Mouse (Mus musculus): ENCODE data around the gene Trappc3l.
"Not testable (repeated sequence)": the region's sequence is repeated elsewhere in the genome, so short reads cannot be mapped to it uniquely, and the experiment has no call there.

The Trappc3l gene

GRCm38 (mm10) chr10:34037401-34037800 lies at the start of gene Trappc3l:
Gene Trappc3l, plus strand, starts transcription at chr10:34037597.
- DNase-seq (ENCODE audit: low read depth) = no peak

DNA sequence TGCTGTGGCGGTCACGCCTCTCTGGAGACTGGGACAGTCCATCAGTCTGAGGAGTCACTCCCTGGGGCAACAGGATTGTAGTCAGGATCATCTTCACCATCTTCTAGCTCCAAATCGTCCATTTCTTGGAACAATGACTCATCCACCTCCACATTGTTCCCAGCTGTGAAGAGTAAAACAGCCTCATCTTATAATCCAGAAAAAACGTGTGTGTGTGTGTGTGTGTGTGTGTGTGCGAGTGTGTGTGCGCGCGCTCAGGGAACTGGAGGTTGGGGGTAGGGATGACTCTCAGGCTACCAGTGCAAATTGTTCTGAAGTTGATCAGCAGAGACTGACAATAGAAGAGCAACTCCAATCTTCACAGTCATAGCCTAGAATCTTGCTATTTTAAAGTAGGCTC lies 40.7 kb upstream of the Trappc3l start:
- DNase-seq (ENCODE audit: low read depth) = not testable (repeated sequence)

DNA sequence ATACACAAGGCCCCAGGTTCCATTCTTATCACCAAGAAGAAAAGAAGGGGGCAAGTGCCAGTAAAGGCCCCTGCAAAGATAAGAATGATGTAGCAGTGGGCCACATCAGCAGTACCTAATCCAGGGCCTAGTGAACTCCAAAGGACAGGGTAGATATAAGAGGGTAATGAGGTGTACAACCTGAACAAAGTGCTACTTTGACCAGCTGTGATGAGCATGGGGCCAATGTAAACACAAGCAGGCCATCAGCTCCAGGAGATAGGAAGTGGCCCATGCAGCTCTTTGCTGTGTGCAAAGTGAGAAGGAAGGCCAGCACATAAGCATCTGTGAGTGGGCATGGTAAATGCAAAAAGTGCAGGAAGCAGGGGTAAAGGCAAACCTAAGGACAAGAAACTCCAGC lies 39.0 kb upstream of the Trappc3l start:
- no peak for DNase-seq (ENCODE audit: low read depth)

- DNase-seq (ENCODE audit: low read depth) = no peak
Observed at GRCm38 (mm10) chr10:34012581-34012980, 24.8 kb upstream of the Trappc3l start.

GRCm38 (mm10) chr10:34013241-34013640 lies 24.2 kb upstream of the Trappc3l start:
- DNase-seq (ENCODE audit: low read depth) = no peak

GRCm38 (mm10) chr10:34018746-34019301 lies 18.6 kb upstream of the Trappc3l start:
- no peak for DNase-seq (ENCODE audit: low read depth)

GRCm38 (mm10) chr10:34019302-34020075 lies 17.9 kb upstream of the Trappc3l start, which contains the start of gene Rwdd1:
Gene Rwdd1, minus strand, starts transcription at chr10:34019624.
- DNase-seq (ENCODE audit: low read depth) = peak; percentile 84

DNA sequence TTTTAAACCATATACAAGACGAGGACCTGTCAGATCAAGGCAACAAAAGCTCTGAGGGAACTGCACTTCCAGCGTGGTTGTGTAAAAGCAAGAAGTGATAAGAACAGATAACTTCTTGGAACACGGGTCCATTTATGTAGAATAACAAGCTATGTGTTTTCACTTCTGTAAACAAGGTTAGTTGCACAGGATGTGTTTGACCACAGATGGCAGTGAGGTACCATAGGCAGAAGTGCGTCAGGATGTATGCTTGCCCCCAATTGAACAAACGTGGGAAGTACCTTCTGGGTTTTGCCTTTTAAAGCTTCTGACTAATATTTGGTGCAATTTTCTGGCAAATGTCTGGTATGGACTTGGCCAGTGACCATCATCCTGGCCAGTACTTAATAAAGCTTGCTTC lies 7.1 kb upstream of the Trappc3l start:
- no peak for DNase-seq (ENCODE audit: low read depth)

DNA sequence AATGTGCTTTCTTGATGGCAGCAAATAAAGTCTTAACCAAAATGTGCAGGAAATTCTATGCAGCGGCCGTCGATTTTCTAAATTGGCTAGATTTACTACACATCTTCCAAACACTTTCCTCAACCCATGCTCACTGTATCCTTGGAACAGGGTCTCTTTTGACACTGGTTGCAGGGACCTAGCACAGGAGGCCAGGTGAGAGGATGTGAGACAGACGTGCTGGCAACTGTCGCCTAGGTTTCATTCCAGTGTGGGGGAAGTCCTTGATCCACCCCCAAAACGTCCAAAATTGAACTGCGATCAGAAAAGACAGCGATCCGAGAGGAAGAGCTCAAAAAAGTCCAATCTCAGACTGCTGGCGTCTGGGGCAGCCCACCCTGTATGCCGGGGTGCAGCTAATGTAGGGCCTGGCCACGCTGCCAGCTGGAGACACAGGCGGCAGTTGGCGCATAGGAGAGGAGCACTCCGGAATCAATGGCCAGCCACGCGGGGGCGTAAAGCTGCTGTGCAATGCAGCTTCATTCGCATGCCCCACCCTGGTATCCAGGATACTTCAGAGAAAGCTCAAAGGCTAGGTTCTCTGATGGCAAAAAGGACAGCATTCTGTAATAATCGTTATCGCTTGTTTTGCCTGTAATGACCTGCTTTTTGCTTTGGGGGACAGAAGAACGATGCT lies 3.6 kb upstream of the Trappc3l start:
- DNase-seq (ENCODE audit: low read depth) = peak; percentile 51

DNA sequence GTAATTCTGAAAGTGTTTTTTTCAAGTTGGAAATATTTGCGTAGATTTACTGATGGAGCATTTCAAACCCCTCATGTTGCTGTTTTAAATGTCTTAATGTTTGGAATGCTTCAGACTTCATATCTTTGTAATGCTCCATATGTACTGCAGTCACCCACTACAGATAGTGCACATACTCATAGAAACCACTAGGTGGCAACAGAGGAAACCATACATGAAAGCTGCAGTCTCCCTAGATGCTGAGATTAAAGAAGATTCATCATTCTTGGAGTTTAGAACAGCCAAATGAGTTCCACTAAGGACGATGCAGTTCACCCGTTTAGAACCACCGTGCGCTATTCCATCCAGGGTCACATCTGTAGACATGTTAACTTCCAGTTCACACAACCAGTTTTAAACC lies 810 bp upstream of the Trappc3l start:
- DNase-seq (ENCODE audit: low read depth) = no peak

DNA sequence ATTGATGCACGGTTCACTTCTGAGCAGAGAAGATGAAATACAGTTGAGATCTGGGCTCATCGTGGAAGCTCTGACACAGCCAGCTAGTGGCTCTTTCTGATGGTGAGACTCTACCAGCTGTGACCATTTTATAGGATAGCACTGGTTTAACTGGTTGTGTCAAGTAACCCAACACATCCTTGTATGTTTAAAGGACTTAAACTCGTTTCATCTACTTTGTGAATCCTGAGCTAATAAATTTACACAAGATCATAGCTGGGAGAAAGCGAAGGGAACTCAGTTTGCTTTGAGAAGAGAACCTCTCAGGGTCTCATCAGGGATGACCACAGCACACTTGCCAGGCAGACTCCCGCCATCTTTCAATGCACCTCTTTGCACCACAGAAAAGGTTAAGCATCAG lies 6.8 kb downstream of the Trappc3l start, which contains the start of gene Calhm4:
Gene Calhm4 (minus strand): TSS at position 101 of the 400 bp plus-strand sequence.
- DNase-seq (ENCODE audit: low read depth) = no peak

- no peak for DNase-seq (ENCODE audit: low read depth)
Observed at GRCm38 (mm10) chr10:34053987-34054386, 16.6 kb downstream of the Trappc3l start.

GRCm38 (mm10) chr10:34066591-34066990 lies 29.2 kb downstream of the Trappc3l start:
- no peak for DNase-seq (ENCODE audit: low read depth)

GRCm38 (mm10) chr10:34069606-34070005 lies 32.2 kb downstream of the Trappc3l start:
- DNase-seq (ENCODE audit: low read depth) = no peak

- DNase-seq (ENCODE audit: low read depth) = no peak
Observed at GRCm38 (mm10) chr10:34070999-34071492, 33.6 kb downstream of the Trappc3l start.

GRCm38 (mm10) chr10:34071650-34072049 lies 34.3 kb downstream of the Trappc3l start:
- DNase-seq (ENCODE audit: low read depth) = no peak

DNA sequence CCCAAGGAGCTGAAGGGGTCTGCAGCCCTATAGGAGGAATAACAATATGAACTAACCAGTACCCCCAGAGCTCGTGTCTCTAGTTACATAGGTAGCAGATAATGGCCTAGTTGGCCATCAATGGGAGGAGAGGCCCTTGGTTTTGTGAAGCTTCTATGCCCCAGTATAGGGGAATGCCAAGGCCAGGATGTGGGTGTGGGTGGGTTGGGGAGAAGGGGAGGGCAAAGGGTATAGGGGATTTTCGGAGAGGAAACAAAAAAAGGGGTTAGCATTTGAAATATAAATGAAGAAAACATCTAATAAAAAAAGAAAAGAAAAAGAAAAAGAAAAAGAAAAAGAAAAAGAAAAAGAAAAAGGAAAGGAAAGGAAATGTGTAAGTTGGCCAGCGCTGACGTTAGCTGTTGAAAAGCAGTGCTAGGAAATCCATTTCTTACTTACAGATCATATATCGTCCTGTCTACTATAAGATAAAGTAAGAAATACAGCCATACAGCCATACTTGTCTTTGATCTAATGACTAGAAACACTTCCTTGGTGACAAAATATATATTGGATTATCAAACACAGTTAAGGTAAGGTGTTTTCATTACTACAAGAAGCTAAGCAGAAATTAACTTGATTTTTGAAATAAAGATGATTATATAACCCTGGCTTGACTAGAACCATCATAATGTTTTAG lies 37.3 kb downstream of the Trappc3l start:
- no peak for DNase-seq (ENCODE audit: low read depth)

- no peak for DNase-seq (ENCODE audit: low read depth)
Observed at GRCm38 (mm10) chr10:34086514-34086913, 49.1 kb downstream of the Trappc3l start.

DNA sequence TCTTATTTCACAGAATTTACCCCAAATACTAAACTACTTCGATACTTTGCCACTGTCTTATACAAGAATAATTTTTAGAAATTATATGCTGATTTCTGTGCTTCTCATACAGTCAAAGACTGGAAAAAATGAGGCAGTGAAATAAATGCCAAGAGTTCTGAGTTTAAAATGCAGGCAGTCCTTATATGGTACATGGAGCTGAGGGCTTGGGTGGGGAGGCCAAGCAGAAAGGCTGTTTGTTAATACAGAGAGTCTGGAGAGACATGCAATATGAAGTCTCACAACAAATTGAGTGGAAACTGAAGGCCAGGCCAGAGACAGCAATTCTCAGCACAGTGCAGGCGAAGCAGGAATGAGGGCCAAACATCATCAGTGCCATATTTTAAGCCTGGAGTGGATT lies 51.1 kb downstream of the Trappc3l start:
- DNase-seq (ENCODE audit: low read depth) = no peak

- no peak for DNase-seq (ENCODE audit: low read depth)
Observed at GRCm38 (mm10) chr10:34089517-34089916, 52.1 kb downstream of the Trappc3l start.

- DNase-seq (ENCODE audit: low read depth) = no peak
Observed at GRCm38 (mm10) chr10:34090481-34090880, 53.1 kb downstream of the Trappc3l start.

- no peak for DNase-seq (ENCODE audit: low read depth)
Observed at GRCm38 (mm10) chr10:34091888-34092287, 54.5 kb downstream of the Trappc3l start.

Data from c-Kit-positive CD71-negative TER-119-negative erythroid progenitor cells, embryonic 14.5 days (primary cell).